Mouse (Mus musculus): ENCODE measurements around the gene Gm3685. TPM values are rescaled to one million over a fixed set of nuclear protein-coding genes. Genes with fewer than 3 reads are reported as not detected.
"Not testable (repeated sequence)": the region's sequence is repeated elsewhere in the genome, so short reads cannot be mapped to it uniquely, and the experiment has no call there.

Gm3685 gene
- polyA plus RNA-seq (2015; fragmentation: Nextera tagmentation; extraction: Ambion mirVana), result not detected in 2 replicates

DNA sequence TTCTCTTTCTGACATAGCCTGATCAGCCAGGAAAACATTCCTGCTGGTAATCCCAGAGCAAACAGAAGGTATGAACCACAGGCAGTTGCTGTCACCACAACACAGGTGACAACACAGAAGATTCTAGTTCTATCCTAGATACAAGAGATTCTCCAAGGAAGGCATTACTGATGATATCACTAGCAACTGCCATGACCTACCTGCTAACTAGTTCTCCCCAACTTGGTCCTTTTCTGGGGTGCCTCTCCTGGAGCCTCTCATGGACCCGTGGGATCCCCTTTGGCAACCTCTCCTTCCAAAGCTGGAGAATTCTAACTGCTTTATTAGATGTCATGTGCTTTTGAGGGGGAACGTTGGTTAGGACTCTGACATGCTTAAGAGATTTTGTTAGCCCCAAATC lies at the start of gene Gm3685:
Gene Gm3685, minus strand, starts transcription at position 101 of the 400 bp plus-strand sequence.
- WGBS (ENCODE audit: insufficient replicate concordance), result no CpG with 5 or more reads among the region's 2 CpGs

DNA sequence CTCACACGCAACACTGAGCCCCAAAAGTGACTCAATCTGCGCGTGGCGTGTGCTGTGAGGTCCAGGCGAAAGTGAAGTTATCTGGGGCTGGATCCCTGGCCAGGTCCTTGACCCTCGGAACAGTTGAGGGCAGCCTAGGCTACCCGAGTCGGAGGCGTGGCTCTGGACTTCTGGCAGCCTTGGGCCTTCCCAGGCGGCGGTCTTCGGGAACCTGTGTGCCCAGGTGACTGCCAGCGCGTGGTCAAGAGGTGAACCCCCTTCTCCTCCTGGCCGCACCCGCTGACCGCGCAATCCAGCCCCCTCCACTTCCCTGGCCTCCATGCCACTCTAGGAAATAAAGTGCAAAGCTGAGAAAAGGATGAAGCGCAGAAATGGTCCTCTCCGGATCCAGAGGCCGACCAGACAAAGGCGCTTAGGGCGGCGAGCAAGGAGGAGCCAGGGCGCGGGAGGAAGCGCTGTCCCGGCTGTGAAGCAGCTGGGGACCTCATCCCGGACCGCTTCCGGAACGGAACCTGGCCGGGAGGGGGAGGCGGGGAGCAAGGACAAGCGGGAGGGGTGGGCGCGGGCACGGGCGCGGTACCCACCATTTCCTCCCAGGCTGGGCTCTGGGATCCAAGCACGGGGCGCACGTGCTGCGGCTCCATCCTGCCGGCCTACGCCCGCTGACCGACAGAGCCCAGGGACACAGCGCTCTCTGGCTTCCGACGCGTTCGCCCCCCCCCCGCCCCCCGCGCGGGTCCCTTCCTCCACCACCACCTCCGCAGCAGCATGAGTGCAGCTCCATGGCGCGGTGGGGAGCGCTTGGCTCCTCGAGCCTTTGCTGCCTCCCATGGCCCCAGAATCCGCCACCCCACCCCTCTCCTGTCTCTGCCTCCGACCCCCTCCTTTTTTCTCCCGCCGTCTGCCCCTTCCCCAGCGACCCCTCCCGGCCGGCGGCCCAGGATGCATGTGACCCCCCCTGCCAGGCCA lies 17.7 kb downstream of the Gm3685 start, which contains the start of gene Gm10406:
Gene Gm10406, minus strand, starts transcription at position 669 of the 969 bp plus-strand sequence.
- Histone ChIP-seq H3K4me3 (replicated peaks) (peak within 1 kb of the TSS; percentile 21; the same call in 1 of the 2 replicates), H3K4me2 (peak within 1 kb of the TSS; percentile 44)
- 2% methylated on average over 48 of the region's 70 CpGs for WGBS (ENCODE audit: insufficient replicate concordance)
- not testable (repeated sequence) for H3K27ac ChIP-seq; H3K36me3 ChIP-seq; ATAC-seq (ENCODE audit: low read depth); DNase-seq; H3K4me1 ChIP-seq (replicated peaks); H3K9me3 ChIP-seq (replicated peaks); H3K9ac ChIP-seq; H3K27me3 ChIP-seq

More for the DNA sequence above, at the start of gene Gm3685:
- not testable (repeated sequence) for H3K27me3 ChIP-seq; H3K9ac ChIP-seq; H3K4me1 ChIP-seq (replicated peaks); DNase-seq; H3K27ac ChIP-seq; H3K36me3 ChIP-seq; ATAC-seq (ENCODE audit: low read depth); H3K4me3 ChIP-seq (replicated peaks); H3K9me3 ChIP-seq (replicated peaks); H3K4me2 ChIP-seq

- not testable (repeated sequence) for H3K36me3 ChIP-seq; DNase-seq; H3K27ac ChIP-seq; H3K4me2 ChIP-seq; H3K27me3 ChIP-seq; H3K4me1 ChIP-seq (replicated peaks); H3K9me3 ChIP-seq (replicated peaks); H3K4me3 ChIP-seq (replicated peaks); H3K9ac ChIP-seq; ATAC-seq (ENCODE audit: low read depth)
- WGBS (ENCODE audit: insufficient replicate concordance), result 6% methylated on average over 9 of the region's 9 CpGs
These were observed 18.5 kb downstream of the Gm3685 start for GRCm38 (mm10) chr14:7026274-7026673.

Other genes with a start within 250 kb of the Gm3685 start
- not detected in 2 replicates for gene Gm3642, start 204.7 kb downstream of the Gm3685 start, polyA plus RNA-seq (2015; fragmentation: Nextera tagmentation; extraction: Ambion mirVana)
- 0.08 TPM in 1 of 2 replicates, not detected in the other for gene Gm3667, start 155.0 kb downstream of the Gm3685 start, polyA plus RNA-seq (2015; fragmentation: Nextera tagmentation; extraction: Ambion mirVana)
- gene Gm6356, start 71.2 kb downstream of the Gm3685 start, polyA plus RNA-seq (2015; fragmentation: Nextera tagmentation; extraction: Ambion mirVana), result not detected in 2 replicates
- 0.07 TPM in 1 of 2 replicates, not detected in the other for gene Gm10406, start 17.5 kb downstream of the Gm3685 start, polyA plus RNA-seq (2015; fragmentation: Nextera tagmentation; extraction: Ambion mirVana)
- 0.10 and 0.12 TPM in 2 replicates for gene Gm3696, start 55.7 kb upstream of the Gm3685 start, polyA plus RNA-seq (2015; fragmentation: Nextera tagmentation; extraction: Ambion mirVana)
- not detected in 2 replicates for gene Gm6676, start 80.4 kb upstream of the Gm3685 start, polyA plus RNA-seq (2015; fragmentation: Nextera tagmentation; extraction: Ambion mirVana)
- gene Gm3512, start 129.6 kb upstream of the Gm3685 start, polyA plus RNA-seq (2015; fragmentation: Nextera tagmentation; extraction: Ambion mirVana), result 0.12 and 0.35 TPM in 2 replicates
- not detected in 2 replicates for gene Gm16434, start 149.6 kb upstream of the Gm3685 start, polyA plus RNA-seq (2015; fragmentation: Nextera tagmentation; extraction: Ambion mirVana)
- not detected in 2 replicates for gene Gm3727, start 219.7 kb upstream of the Gm3685 start, polyA plus RNA-seq (2015; fragmentation: Nextera tagmentation; extraction: Ambion mirVana)

All from liver, embryonic 13.5 days (tissue).